Mouse (Mus musculus) midbrain, embryonic 12.5 days (tissue): ENCODE measurements around the gene Gm5108. TPM values are rescaled to one million over a fixed set of nuclear protein-coding genes. Genes with fewer than 3 reads are reported as not detected.

Experiments used
- ATAC-seq: fragments of 200-750 bp; cut with Nextera tagmentation; 2 replicates; pipeline ENCODE4 v1.8.0; 2017; ENCODE audit warnings: low read depth, moderate TSS enrichment, moderate library complexity; ENCODE audit not compliant: low FRiP score
- H3K27ac ChIP-seq: fragments of 300-500 bp; sonication (generic); replicated peaks from 2 replicates; pipeline ENCODE4 v1.5.1; 2016; ENCODE audit warnings: mild to moderate bottlenecking
- H3K27me3 ChIP-seq: fragments of 300-500 bp; sonication (generic); 2 replicates; pipeline ENCODE4 v1.6.1; 2016; ENCODE audit warnings: mild to moderate bottlenecking
- H3K36me3 ChIP-seq: fragments of 300-500 bp; sonication (generic); 2 replicates; pipeline ENCODE4 v1.6.1; 2016
- H3K4me1 ChIP-seq: fragments of 300-500 bp; sonication (generic); 2 replicates; pipeline ENCODE4 v1.6.1; 2016
- H3K4me2 ChIP-seq: fragments of 300-500 bp; sonication (generic); replicated peaks from 2 replicates; pipeline ENCODE4 v1.6.1; 2016; ENCODE audit warnings: mild to moderate bottlenecking, moderate library complexity
- H3K4me3 ChIP-seq: fragments of 300-500 bp; sonication (generic); 2 replicates; pipeline ENCODE4 v1.5.1; 2016; ENCODE audit warnings: mild to moderate bottlenecking
- H3K9ac ChIP-seq: fragments of 300-500 bp; sonication (generic); replicated peaks from 2 replicates; pipeline ENCODE4 v1.6.1; 2016; ENCODE audit warnings: mild to moderate bottlenecking, moderate library complexity
- H3K9me3 ChIP-seq: fragments of 300-500 bp; sonication (generic); 2 replicates; pipeline ENCODE4 v1.6.1; 2016; ENCODE audit warnings: mild to moderate bottlenecking
- WGBS: fragments of 180-500 bp; shearing (Covaris S2); methylation state at CpG from one replicate; pipeline ENCODE4 v1.1.7; 2016; 5-methylcytosine and 5-hydroxymethylcytosine counted together
- polyA plus RNA-seq: library from polyadenylated mRNA; unstranded; fragments of >200 nt; fragmentation: Nextera tagmentation; extraction: Ambion mirVana; gene quantifications from 2 replicates; pipeline ENCODE4 v1.2.1, GENCODE M21; 2016

Gene Gm5108
- polyA plus RNA-seq, 1 experiment from 2014 or later = not detected

GRCm38 (mm10) chr5:67961708-67962629, 20.5 kb downstream of the Gm5108 start:
- no peaks in the 10 kb centered on the region for H3K9me3 ChIP-seq
- WGBS = 88% methylated on average over 7 of the region's 7 CpGs
- no peak for ATAC-seq
- H3K9ac ChIP-seq = no peak overlapping the region
- no peaks in the 10 kb centered on the region for H3K4me1 ChIP-seq
- no peaks in the 10 kb centered on the region for H3K27me3 ChIP-seq
- H3K27ac ChIP-seq = no peak overlapping the region
- H3K36me3 ChIP-seq = no peaks in the 10 kb centered on the region
- H3K4me2 ChIP-seq = no peak overlapping the region
- H3K4me3 ChIP-seq = no peak overlapping the region

- Histone ChIP-seq H3K4me3 (no peak overlapping the region), H3K27ac (no peak overlapping the region), H3K9ac (no peak overlapping the region), H3K27me3 (no peaks in the 10 kb centered on the region), H3K4me1 (no peaks in the 10 kb centered on the region), H3K36me3 (no peaks in the 10 kb centered on the region), H3K9me3 (no peaks in the 10 kb centered on the region), H3K4me2 (no peak overlapping the region)
- WGBS = 56% methylated on average over 7 of the region's 7 CpGs
- no peak; the same call in 1 of the 2 replicates for ATAC-seq
These were observed 28.1 kb downstream of the Gm5108 start for GRCm38 (mm10) chr5:67969536-67969935.

GRCm38 (mm10) chr5:67981946-67982526, 40.6 kb downstream of the Gm5108 start:
- 50% methylated on average over 3 of the region's 3 CpGs for WGBS
- Histone ChIP-seq H3K36me3 (no peaks in the 10 kb centered on the region), H3K27ac (no peak overlapping the region), H3K4me3 (no peak overlapping the region), H3K27me3 (peaks cover 3% of the 10 kb centered on the region), H3K4me2 (no peak overlapping the region), H3K4me1 (no peaks in the 10 kb centered on the region), H3K9ac (no peak overlapping the region), H3K9me3 (no peaks in the 10 kb centered on the region)
- no peak for ATAC-seq

GRCm38 (mm10) chr5:67990426-67990825, 49.0 kb downstream of the Gm5108 start:
- H3K4me2 ChIP-seq = no peak overlapping the region
- H3K9me3 ChIP-seq = no peaks in the 10 kb centered on the region
- H3K9ac ChIP-seq = no peak overlapping the region
- H3K4me1 ChIP-seq = no peaks in the 10 kb centered on the region
- H3K36me3 ChIP-seq = no peaks in the 10 kb centered on the region
- H3K4me3 ChIP-seq = no peak overlapping the region
- H3K27ac ChIP-seq = no peak overlapping the region
- no peaks in the 10 kb centered on the region for H3K27me3 ChIP-seq
- ATAC-seq = no peak

DNA sequence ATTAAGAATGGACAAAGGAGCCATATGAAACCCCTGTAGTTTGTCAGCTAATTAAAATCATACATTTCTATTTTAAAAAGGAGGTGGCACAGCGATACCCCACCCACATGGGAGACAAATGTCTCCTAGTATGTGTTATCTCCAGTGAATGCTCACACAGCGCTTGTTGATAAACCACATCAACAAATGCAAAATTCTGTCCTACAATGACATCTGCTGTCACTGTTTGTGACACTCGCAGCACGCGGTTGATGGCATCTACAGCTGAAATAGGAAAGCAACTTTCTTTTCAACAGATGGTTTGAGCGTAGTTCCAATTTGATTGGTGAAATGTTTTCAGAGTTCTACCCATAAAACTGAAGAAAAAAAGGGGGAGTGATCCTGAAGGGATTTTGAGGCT, 61.1 kb downstream of the Gm5108 start:
- WGBS = 90% methylated on average over 6 of the region's 6 CpGs
- Histone ChIP-seq H3K36me3 (no peaks in the 10 kb centered on the region), H3K4me3 (no peak overlapping the region), H3K9me3 (no peaks in the 10 kb centered on the region), H3K4me2 (no peak overlapping the region), H3K9ac (no peak overlapping the region), H3K4me1 (no peaks in the 10 kb centered on the region; the same call in 1 of the 2 replicates), H3K27ac (no peak overlapping the region), H3K27me3 (no peaks in the 10 kb centered on the region; the same call in 1 of the 2 replicates)
- no peak for ATAC-seq

DNA sequence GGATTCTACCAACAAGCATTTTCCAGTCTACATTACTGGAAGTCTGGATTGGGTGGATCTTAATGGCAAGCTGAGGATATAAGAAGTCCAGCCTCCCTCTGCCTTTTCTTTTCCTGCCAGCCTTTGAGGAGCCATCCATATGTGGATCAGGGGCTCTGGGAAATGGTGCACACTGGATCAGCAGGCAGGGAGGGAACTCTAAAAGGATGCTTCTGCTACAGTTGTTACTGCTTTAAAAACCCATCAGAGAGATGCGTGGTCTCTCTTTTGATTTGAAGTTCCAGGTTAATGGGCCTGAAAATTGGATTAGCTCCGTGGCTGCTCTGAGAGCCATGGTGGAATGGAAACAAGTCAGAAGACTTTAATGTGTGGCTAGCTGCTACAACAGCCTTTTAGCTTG, 62.4 kb downstream of the Gm5108 start:
- 5% methylated on average over 2 of the region's 2 CpGs for WGBS
- H3K4me1 ChIP-seq = no peaks in the 10 kb centered on the region; the same call in 1 of the 2 replicates
- H3K9me3 ChIP-seq = no peaks in the 10 kb centered on the region
- H3K4me2 ChIP-seq = no peak overlapping the region
- no peak overlapping the region for H3K4me3 ChIP-seq
- H3K36me3 ChIP-seq = no peaks in the 10 kb centered on the region
- H3K9ac ChIP-seq = no peak overlapping the region
- ATAC-seq = no peak
- no peaks in the 10 kb centered on the region; the same call in 1 of the 2 replicates for H3K27me3 ChIP-seq
- H3K27ac ChIP-seq = no peak overlapping the region

DNA sequence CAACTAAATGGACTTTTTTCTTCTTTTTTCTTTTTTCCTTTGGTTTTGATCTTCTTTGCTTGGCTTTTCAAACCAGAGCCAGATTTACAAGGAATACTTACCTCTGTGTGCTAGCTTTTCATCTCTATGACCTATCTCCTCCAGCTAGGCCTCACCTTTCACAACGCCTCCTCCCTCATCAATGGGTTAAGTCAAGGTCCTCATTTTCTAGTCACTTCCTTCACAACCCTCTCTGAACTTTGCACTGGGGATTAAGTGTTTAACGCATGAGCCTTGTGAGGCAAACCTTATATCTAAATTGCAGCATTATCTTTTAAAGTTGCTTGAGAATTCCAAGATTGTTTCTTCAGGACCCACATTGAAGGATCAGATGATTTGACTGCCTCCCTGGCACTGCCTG, 63.0 kb downstream of the Gm5108 start:
- ATAC-seq = no peak
- no peaks in the 10 kb centered on the region for H3K9me3 ChIP-seq
- WGBS = 39% methylated on average over 2 of the region's 2 CpGs

GRCm38 (mm10) chr5:68007074-68007473, 65.6 kb downstream of the Gm5108 start:
- 92% methylated on average over 4 of the region's 4 CpGs for WGBS
- H3K4me1 ChIP-seq = no peaks in the 10 kb centered on the region; the same call in 1 of the 2 replicates

More for the DNA sequence above, 63.0 kb downstream of the Gm5108 start:
- Histone ChIP-seq H3K4me2 (no peak overlapping the region), H3K36me3 (no peaks in the 10 kb centered on the region), H3K27me3 (no peaks in the 10 kb centered on the region; the same call in 1 of the 2 replicates), H3K9ac (no peak overlapping the region), H3K27ac (no peak overlapping the region), H3K4me3 (no peak overlapping the region), H3K4me1 (no peaks in the 10 kb centered on the region; the same call in 1 of the 2 replicates)

DNA sequence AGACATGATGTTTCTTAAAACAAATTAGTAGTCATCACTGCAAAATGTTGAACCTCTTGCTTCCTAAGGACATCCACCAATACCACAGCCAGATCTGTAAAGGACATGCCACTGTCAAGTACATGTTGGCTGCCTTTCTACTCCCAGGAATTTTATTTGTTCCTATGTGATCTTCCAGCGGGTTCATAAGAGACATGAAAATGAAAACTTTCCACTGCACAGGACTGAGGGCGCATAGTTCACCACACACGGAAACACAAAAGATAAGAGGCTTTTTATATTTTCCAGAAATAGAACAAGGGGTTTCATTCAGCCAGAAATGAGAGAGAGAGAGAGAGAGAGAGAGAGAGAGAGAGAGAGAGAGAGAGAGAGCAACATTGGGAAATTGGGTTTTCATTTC, 70.1 kb downstream of the Gm5108 start:
- H3K27ac ChIP-seq = no peak overlapping the region
- no peaks in the 10 kb centered on the region for H3K9me3 ChIP-seq
- 88% methylated on average over 3 of the region's 3 CpGs for WGBS
- H3K9ac ChIP-seq = no peak overlapping the region
- no peak for ATAC-seq
- H3K27me3 ChIP-seq = no peaks in the 10 kb centered on the region; the same call in 1 of the 2 replicates
- no peak overlapping the region for H3K4me2 ChIP-seq
- H3K4me1 ChIP-seq = no peaks in the 10 kb centered on the region
- H3K4me3 ChIP-seq = no peak overlapping the region
- no peaks in the 10 kb centered on the region for H3K36me3 ChIP-seq

More at GRCm38 (mm10) chr5:68007074-68007473, 65.6 kb downstream of the Gm5108 start:
- Histone ChIP-seq H3K4me2 (no peak overlapping the region), H3K9ac (no peak overlapping the region), H3K9me3 (no peaks in the 10 kb centered on the region), H3K27ac (no peak overlapping the region), H3K27me3 (no peaks in the 10 kb centered on the region; the same call in 1 of the 2 replicates), H3K36me3 (no peaks in the 10 kb centered on the region), H3K4me3 (no peak overlapping the region)
- no peak for ATAC-seq

- ATAC-seq = peak; percentile 38
- 26% methylated on average over 4 of the region's 4 CpGs for WGBS
These were observed 71.1 kb downstream of the Gm5108 start for GRCm38 (mm10) chr5:68012618-68013017.

DNA sequence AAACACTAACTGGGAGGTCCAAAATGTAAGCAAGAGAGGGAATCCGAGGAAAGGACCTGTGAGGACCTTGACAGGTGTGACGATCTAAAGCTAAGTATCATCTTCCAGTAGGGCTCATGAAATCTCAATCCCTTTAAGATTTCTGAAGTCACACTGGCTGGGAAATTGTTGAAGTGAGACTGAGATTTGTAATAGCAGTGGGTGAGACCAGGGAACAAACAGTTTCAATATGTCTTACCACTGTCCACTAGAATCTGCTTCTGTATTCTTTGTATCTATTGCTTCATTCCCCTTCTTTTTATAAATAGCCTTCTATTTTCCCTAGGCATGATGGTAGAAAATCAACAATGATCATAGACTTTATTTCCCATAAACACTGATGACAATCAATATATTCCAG, 79.4 kb downstream of the Gm5108 start:
- Histone ChIP-seq H3K9me3 (no peaks in the 10 kb centered on the region), H3K4me2 (no peak overlapping the region)
- WGBS = 82% methylated on average over 2 of the region's 2 CpGs

More at GRCm38 (mm10) chr5:68012618-68013017, 71.1 kb downstream of the Gm5108 start:
- no peak overlapping the region for H3K4me2 ChIP-seq
- no peaks in the 10 kb centered on the region for H3K4me1 ChIP-seq
- no peak overlapping the region for H3K9ac ChIP-seq
- no peak overlapping the region for H3K27ac ChIP-seq
- H3K9me3 ChIP-seq = no peaks in the 10 kb centered on the region
- H3K27me3 ChIP-seq = no peaks in the 10 kb centered on the region
- no peak overlapping the region for H3K4me3 ChIP-seq
- no peaks in the 10 kb centered on the region for H3K36me3 ChIP-seq

More for the DNA sequence above, 79.4 kb downstream of the Gm5108 start:
- Histone ChIP-seq H3K27me3 (no peaks in the 10 kb centered on the region), H3K36me3 (no peaks in the 10 kb centered on the region), H3K4me3 (no peak overlapping the region), H3K27ac (no peak overlapping the region), H3K9ac (no peak overlapping the region), H3K4me1 (no peaks in the 10 kb centered on the region)
- ATAC-seq = no peak
